Mouse (Mus musculus): ENCODE data around the gene Srbd1.

GRCm38 (mm10) chr17:86184552-86185209, 39.7 kb upstream of the Srbd1 start:
- TF ChIP-seq POLR2A (IDR thresholded peaks at IDR 0.05; ENCODE audit: borderline replicate concordance, extremely low read depth, low read depth, low read length) (no peak), CTCF (IDR thresholded peaks at IDR 0.05; ENCODE audit: insufficient read depth, low read length) (no peak)
